Mouse (Mus musculus) CH12.LX (cell line): Measurements from ENCODE around the gene Plekhb2.

ENCODE experiments used
- CTCF ChIP-seq, 2 experiments: IDR thresholded peaks in 1 of 2; conservative IDR thresholded peaks in 1 of 2; 2 replicates each; pipeline ENCODE4 v1.5.1; 2011 to 2012; ENCODE audit warnings: low read depth in 2 of 2, low read length in 2 of 2, improper control_type of control experiment in 1 of 2, inconsistent platforms in 1 of 2, mild to moderate bottlenecking in 1 of 2, moderate library complexity in 1 of 2
- ELF1 ChIP-seq: IDR thresholded peaks from 2 replicates; pipeline ENCODE4 v1.6.1; 2014; ENCODE audit warnings: low read depth, mild to moderate bottlenecking, inconsistent platforms, low read length, improper control_type of control experiment
- EP300 ChIP-seq: IDR thresholded peaks from 2 replicates; pipeline ENCODE4 v1.6.1; 2011; ENCODE audit warnings: low read length, improper control_type of control experiment
- MYC ChIP-seq: IDR thresholded peaks from 2 replicates; pipeline ENCODE4 v1.6.1; 2011; ENCODE audit warnings: low read depth, mild to moderate bottlenecking, improper control_type of control experiment, low read length
- POLR2A ChIP-seq: IDR thresholded peaks from 2 replicates; pipeline ENCODE4 v1.6.1; 2011; ENCODE audit warnings: low read depth, mild to moderate bottlenecking, improper control_type of control experiment, low read length
- USF1 ChIP-seq: IDR thresholded peaks from 2 replicates; pipeline ENCODE4 v1.6.1; 2014; ENCODE audit warnings: low read depth, mild to moderate bottlenecking, inconsistent platforms, low read length, improper control_type of control experiment

DNA sequence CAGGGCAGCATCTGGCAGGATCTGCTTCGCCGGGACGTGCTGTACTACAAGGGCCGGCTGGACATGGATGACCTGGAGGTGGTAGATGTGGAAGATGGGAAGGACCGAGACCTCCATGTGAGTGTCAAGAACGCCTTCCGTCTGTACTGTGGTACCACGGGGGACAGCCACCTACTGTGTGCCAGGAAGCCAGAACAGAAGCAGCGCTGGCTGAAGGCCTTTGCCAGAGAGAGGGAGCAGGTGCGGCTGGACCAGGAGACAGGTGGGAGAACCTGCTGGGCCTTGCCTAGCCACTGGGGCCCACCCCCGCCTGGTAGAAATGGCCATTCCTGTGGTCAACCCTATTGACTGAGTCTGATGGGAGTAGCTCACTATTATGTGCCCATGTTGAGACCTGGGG, 39.5 kb upstream of the Plekhb2 start:
- TF ChIP-seq ELF1 (no peak), POLR2A (no peak), CTCF (conservative IDR thresholded peaks at IDR 0.05 in 1 of 2, IDR thresholded peaks at IDR 0.05 in 1 of 2; ENCODE audit: low read depth in 2 of 2, low read length in 2 of 2) (no peak), EP300 (no peak), USF1 (no peak), MYC (no peak)
